Mouse (Mus musculus): ENCODE measurements at regions not wholly inside any gene's neighbourhood (a gene's known extent, or its start where the extent isn't known, plus 50 kb on each side); places are given as distances from the start of the nearest gene placed in this dataset.

DNA sequence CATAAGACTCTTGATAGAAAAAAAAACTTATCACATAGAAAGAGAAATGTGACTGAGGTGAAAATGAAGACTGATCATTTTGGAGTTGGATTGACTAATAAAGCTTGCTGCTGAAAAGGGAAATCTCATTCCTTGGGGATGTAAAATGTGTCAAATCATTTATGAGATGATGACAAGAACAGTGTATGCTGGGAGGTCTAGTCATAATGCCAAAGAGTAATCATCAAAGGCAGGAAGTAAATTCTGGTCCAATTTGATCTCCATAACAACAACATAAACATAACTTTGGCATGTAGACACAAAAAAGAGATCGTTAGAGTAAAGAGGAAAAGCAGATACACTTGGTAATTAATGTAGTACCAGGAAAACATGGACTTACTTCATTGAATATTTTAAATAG is 470.9 kb downstream of the Phex start:
- H3K27me3 ChIP-seq (ENCODE audit: control insufficient read depth, insufficient read depth, low read length) = no peaks in the 10 kb centered on the region
- TF ChIP-seq EP300 (IDR thresholded peaks at IDR 0.05; ENCODE audit: low read depth) = no peak
- TF ChIP-seq CTCF (IDR thresholded peaks at IDR 0.05; ENCODE audit: low read depth) = no peak
- no peak for ATAC-seq (ENCODE audit: insufficient read depth, low read depth)
- no peak for DNase-seq (ENCODE audit: low spot score)
- no peak overlapping the region for H3K9ac ChIP-seq (replicated peaks; ENCODE audit: low read depth, low read length)
- no peaks in the 10 kb centered on the region for H3K9me3 ChIP-seq (replicated peaks; ENCODE audit: control insufficient read depth, low read length)
- no peak overlapping the region for H3K4me2 ChIP-seq (ENCODE audit: low read depth, low read length)
- no peak overlapping the region for H3K4me3 ChIP-seq (ENCODE audit: low read depth, low read length)
- no peaks in the 10 kb centered on the region for H3K4me1 ChIP-seq (ENCODE audit: control insufficient read depth, insufficient read depth)
- no peak overlapping the region for H3K27ac ChIP-seq (ENCODE audit: low read depth)
- 53% methylated on average over 1 of the region's 1 CpGs for WGBS
- no peaks in the 10 kb centered on the region for H3K36me3 ChIP-seq (replicated peaks; ENCODE audit: control insufficient read depth, insufficient read depth, low read length)

DNA sequence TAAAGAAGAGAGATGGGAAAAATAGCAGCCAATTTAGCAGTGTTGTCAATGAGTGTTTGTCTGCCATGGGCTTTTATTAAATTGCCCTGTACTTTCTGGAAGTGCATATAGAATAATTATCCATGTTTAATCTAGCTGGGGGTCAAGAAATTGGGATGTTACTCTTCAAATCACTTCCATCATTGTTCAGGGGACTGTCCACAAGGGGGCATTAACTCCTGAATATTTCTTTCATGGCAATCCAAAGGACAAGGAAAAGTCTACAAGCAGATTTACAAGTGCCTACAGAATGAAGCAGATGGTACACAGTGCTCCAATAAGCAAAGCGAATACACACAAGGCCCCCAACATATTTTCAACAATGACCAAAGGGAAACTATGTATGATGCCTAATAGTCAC is 501.7 kb downstream of the Phex start:
- ATAC-seq (ENCODE audit: insufficient read depth, low read depth) (no peak), DNase-seq (ENCODE audit: low spot score) (no peak)
- WGBS = 55% methylated on average over 1 of the region's 1 CpGs
- Histone ChIP-seq H3K4me2 (ENCODE audit: low read depth, low read length) (no peak overlapping the region), H3K27me3 (ENCODE audit: control insufficient read depth, insufficient read depth, low read length) (no peaks in the 10 kb centered on the region), H3K4me3 (ENCODE audit: low read depth, low read length) (no peak overlapping the region), H3K9me3 (replicated peaks; ENCODE audit: control insufficient read depth, low read length) (no peaks in the 10 kb centered on the region), H3K9ac (replicated peaks; ENCODE audit: low read depth, low read length) (no peak overlapping the region), H3K36me3 (replicated peaks; ENCODE audit: control insufficient read depth, insufficient read depth, low read length) (no peaks in the 10 kb centered on the region), H3K27ac (ENCODE audit: low read depth) (no peak overlapping the region), H3K4me1 (ENCODE audit: control insufficient read depth, insufficient read depth) (no peaks in the 10 kb centered on the region)
- TF ChIP-seq EP300 (IDR thresholded peaks at IDR 0.05; ENCODE audit: low read depth) (no peak), CTCF (IDR thresholded peaks at IDR 0.05; ENCODE audit: low read depth) (peak; percentile 28)

All from heart, postnatal 0 days (tissue).